Mouse (Mus musculus): ENCODE measurements at regions not wholly inside any gene's neighbourhood (a gene's known extent, or its start where the extent isn't known, plus 50 kb on each side); places are given as distances from the start of the nearest gene placed in this dataset.
"Not testable (repeated sequence)": the region's sequence is repeated elsewhere in the genome, so short reads cannot be mapped to it uniquely, and the experiment has no call there.

GRCm38 (mm10) chr11:12584851-12585680, 120.3 kb upstream of the Cobl start:
- not testable (repeated sequence) for TF ChIP-seq CTCF, EP300 (IDR thresholded peaks at IDR 0.05)

Measured in lung, postnatal 0 days (tissue).